Mouse (Mus musculus): ENCODE measurements at regions not wholly inside any gene's neighbourhood (a gene's known extent, or its start where the extent isn't known, plus 50 kb on each side); places are given as distances from the start of the nearest gene placed in this dataset.

GRCm38 (mm10) chr14:46639116-46639826 is 121.1 kb upstream of the Cdkn3 start:
- DNase-seq (ENCODE audit: low read depth): no peak

- no peak for DNase-seq (ENCODE audit: low read depth)
Observed at GRCm38 (mm10) chr14:46638516-46638915, 121.8 kb upstream of the Cdkn3 start.

DNA sequence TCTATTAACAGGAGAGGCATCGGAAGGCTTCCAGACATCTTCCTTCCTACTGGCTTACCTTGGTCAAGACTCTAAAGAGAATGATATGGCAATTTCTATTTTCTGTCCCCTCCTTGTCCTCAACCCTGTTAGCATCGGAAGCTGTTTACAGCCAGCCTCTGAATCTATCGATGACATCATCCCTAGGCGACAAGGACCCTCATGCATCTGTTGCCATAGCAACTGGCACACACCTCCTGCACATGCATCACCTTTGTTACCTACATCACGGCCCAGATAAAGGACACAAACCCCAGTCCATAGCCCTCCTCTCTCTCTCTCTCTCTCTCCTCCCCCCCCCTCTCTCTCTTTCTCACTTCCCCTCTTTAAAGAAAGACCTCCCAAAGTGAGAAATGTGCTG is 123.1 kb upstream of the Cdkn3 start:
- no peak for DNase-seq (ENCODE audit: low read depth)

DNA sequence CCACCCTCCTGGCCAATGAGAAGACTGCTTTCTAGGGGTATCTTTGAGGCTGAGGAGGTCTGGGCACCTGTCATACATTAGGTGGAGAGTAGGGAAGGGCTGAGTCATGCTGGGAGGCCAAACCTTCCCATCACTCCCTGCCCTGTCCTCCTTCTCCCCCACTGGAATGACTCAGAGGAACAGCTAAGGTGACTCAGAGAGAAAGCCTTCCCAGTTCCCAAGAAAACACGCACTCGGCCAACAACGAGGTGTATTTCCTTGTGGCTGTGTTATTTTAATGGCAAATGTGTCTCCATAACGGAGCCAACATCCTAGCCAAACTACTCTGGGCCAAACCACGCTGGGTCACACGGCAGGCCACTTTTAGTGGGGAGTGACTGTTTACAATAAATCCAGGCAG is 124.0 kb upstream of the Cdkn3 start:
- no peak for DNase-seq (ENCODE audit: low read depth)

DNA sequence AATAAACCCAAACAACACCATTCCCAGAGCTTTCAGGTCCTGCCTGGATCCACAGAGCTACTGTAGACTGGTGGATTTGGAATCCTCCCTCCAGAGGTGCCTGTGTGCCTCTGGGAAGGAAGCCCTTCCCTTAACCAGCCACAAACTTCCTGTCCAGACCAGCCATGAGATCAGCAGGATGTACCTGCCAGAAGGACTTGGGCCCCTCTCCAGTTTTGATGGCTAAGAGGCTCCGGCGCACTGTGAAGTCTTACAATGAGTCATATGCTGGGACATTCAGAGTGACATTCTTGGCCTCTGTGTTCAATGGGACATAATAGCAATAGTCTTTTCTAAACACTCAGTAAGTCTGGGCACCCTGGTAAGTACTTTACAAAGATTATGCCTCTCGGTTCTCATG is 125.0 kb upstream of the Cdkn3 start:
- no peak for DNase-seq (ENCODE audit: low read depth)

DNA sequence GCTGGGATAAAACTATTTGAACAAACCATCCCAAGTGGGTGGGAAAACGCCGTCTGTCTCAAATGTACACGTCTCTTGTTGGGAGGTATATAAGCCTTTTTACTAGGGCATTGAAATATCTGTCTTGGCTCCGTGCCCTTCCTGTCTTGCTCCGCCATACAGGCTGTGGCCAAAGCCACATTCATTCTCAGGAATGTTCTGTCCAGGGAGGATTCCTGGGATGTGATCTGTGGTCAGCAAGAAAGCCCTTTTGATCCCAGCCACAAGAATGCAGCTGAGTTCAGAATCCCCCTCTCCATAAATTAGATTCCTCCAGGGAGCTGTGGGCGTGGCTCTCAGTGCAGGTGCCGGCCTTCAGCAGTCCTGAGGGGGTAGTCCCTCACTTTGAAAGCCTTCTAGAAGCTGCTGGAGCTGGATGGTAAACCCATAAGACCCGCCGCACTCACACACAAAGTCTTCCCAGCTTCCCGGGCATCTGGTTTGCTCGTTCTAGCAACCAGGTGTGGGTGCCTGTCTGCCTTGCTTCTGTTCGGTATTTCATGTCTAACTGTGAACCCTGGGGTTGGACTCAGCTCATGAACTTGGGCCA is 125.6 kb upstream of the Cdkn3 start:
- DNase-seq (ENCODE audit: low read depth): no peak

DNA sequence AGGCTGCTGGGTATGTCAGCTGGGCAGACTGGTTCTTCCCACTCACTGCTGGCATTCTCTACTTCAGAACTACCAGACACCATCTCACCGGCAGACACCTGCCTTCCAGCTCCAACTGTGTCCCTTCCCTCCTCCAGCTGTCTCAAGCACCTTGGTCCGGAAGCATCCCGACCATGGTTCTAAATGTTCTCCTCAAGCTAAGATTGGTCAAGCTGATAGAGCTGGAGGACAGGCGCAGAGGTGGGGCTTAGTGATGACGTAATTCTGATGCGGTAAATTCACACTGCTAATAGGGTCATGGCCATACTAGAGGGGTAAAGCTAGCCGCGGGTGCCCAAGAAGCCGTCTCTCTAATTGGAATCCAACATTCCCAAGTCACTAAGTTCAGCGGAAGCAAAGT is 126.1 kb upstream of the Cdkn3 start:
- DNase-seq (ENCODE audit: low read depth): no peak

GRCm38 (mm10) chr14:46627690-46628089 is 132.7 kb upstream of the Cdkn3 start:
- no peak for DNase-seq (ENCODE audit: low read depth)

GRCm38 (mm10) chr14:46625760-46626159 is 134.6 kb upstream of the Cdkn3 start:
- no peak for DNase-seq (ENCODE audit: low read depth)

GRCm38 (mm10) chr14:46623645-46624044 is 136.7 kb upstream of the Cdkn3 start:
- no peak for DNase-seq (ENCODE audit: low read depth)

DNA sequence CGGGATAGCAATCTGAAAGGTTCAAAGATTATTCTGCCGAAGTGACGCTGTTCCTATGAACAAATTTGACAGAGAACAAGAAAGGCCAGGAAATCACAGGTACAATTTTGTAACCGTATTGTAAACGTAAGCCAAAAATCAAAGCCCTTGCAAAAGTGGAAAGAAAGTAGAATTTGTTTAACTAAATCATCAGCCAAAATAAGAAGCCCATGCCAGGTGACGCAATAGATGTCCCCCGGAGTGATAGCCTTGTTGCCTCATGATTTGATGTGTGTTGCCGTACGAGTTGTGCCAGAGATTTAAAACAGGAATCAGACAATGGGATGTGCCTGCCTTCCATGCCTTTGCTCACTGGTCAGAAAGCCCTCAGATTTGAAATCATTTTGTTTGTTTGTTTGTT is 144.3 kb upstream of the Cdkn3 start:
- DNase-seq (ENCODE audit: low read depth): no peak

DNA sequence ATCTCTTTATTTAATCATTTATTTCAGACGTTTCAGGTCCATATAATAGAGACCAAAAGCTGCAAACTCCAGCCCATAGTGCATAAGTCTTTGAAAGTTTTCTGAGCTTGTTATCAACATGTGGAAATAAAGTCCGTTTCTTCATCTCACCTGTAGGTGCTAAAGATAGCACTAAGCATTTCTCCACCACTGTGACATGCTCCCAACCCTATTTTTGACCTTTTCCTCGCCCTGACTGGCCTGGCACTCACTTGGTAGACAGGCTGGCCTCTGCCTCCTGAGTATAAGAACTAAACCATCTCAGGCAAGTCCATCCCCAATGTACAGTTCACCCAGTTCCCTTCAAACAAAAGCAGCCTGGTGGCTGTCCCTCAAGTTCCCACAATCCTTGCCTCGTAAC is 145.4 kb upstream of the Cdkn3 start:
- no peak for DNase-seq (ENCODE audit: low read depth)

DNA sequence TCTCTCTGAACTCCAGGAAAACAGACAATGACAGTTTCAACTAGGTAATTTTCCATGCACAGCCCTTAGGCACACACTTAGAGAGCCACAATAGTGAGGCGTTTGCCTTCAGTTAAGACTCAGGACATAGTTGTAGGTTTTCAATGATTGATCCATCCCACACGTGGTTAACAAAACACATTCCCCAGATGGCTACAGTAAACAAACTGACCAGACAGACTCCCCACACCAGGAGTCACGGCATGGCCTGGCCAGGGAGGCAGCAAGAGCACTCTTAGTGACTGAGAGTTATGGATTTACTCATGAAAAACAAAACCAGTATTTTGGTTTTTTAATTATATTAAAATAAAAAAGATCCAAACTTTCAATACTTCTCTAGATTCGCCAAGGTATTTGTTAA is 146.6 kb upstream of the Cdkn3 start:
- DNase-seq (ENCODE audit: low read depth): no peak

DNA sequence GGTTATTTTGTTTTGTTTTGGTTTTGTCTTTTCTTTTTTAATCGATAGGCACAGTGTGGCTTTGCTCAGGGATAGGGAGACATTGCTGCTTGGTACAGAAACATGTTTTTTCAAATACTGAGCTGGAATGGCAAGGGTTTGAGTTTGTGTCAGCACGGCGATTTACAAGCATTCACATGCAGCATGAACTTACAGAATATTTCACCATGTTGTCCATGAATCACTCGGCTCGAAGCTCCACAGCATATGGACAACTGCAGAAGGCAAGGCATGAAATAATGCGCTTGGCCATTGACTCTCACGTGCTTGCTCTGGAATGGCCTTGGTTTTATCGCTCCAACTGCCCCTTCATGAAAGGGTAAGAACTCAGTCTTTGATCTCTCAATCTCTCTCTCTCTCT is 147.1 kb upstream of the Cdkn3 start:
- DNase-seq (ENCODE audit: low read depth): no peak

DNA sequence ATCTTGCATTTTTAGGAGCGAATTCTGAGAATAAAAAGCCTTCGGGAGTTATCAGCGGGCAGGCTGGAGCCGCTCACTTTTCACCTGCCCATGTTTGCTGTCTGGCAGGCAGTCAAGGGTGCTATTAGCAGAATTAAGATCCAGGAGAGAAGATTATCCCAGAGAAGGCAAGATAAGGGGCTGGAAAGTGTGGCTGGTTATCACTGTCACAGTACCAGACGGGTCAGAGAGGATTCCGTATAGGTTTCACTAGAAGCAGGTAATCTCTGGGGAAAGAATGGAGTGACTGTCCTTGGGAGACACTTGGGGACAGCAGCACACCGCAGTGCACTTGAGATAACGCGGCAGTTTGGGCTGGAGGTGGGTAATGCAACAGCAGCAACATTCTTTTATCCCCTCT is 147.8 kb upstream of the Cdkn3 start:
- no peak for DNase-seq (ENCODE audit: low read depth)

GRCm38 (mm10) chr14:46610926-46611325 is 149.4 kb upstream of the Cdkn3 start:
- no peak for DNase-seq (ENCODE audit: low read depth)

DNA sequence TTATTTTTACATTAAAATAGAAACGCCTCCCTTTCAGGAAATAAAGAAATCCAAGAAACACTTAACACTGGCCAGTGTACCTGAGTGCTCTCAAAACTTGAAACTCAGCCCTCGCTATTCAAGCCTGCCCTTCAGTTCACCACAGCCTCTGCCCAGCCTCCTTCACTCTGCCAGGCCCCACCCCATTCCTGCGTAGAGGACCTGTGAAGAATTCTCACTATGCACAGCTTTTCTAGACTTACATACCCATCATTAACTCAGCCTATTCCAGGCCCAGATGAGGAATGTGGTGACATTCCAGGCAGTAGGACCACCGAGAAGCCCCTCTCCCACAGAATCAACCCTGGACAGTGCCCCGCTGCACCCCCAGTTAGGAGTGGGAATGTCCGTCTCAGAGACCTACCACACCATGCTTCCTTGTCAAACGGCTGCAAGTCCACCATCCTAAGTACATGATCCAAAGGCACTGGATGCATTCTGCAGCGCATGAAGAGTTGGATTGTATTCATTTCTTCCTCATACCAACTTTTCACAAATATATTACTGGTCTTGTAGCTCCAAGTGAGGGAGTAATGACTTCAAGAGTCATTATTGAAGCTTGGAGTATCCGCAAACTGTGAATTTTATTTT is 150.0 kb upstream of the Cdkn3 start:
- DNase-seq (ENCODE audit: low read depth): no peak

GRCm38 (mm10) chr14:46606694-46607093 is 153.6 kb upstream of the Cdkn3 start:
- no peak for DNase-seq (ENCODE audit: low read depth)

- DNase-seq (ENCODE audit: low read depth): no peak
Observed at GRCm38 (mm10) chr14:46606037-46606436, 154.3 kb upstream of the Cdkn3 start.

DNA sequence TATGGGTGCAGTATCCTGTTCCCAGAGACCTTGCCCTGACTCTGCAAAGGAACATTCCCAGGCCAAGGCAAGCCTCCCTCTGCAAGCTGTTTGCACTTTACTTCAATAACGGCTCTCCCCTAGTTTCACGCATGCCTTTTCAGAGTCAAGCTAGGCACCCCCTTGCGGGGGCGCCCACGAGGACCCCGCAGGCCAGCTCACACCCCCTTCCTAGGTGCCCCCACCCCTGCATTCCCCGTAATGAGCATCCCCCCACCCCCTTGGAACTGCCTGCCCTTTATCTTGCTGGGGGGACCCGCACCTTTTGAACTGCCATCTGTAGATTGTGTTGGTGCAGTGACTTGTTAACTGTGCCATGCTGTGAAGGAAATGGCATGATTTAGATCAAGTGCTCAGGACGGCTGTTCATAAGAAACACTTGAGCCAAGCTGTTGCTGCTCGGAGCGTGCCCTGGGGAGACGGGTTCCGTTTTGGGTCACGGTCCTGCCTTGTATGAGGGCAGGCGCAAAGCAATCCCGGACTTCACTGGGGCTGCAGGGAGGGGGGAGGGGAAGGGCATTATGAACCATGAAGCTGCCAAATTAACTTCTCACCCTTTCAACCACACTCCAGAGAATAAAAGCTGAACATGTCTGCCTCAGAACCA is 155.3 kb upstream of the Cdkn3 start:
- no peak for DNase-seq (ENCODE audit: low read depth)

- DNase-seq (ENCODE audit: low read depth): no peak
Observed at GRCm38 (mm10) chr14:46604156-46604885, 156.0 kb upstream of the Cdkn3 start.

DNA sequence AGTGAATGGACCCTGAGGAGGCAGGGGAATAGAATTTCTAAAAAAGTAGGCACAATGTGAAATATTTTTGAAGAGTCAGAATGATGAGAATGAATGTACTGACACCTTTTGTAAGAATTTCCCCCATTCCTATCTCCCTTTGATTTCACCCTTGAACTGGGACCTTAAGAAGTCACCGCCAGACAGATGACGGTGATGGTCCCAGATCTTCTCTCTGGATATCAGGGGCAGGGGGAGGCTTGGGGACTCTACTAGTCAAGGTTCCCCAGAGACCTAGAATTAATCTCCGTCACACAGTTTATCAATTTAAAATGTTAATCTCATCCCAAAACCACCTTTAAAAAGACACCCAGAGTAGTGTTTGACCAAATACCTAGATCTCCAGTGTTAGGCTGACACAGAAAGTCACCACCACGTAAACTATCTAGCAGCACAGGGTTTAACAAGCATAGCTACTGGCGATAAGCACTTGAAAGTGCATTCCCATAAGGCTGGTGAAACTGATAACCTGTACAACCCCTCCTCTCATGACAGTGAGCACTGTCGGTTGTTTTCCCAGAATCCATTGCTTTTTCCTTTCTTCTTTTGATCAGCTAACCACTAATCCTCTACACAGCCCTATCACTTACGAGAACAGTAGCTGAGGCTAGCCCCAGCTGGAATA is 163.5 kb upstream of the Cdkn3 start:
- DNase-seq (ENCODE audit: low read depth): no peak

All from induced T-regulatory cell, adult 2 months (primary cell).